Mouse (Mus musculus) MEL (cell line): ENCODE measurements at regions not wholly inside any gene's neighbourhood (a gene's known extent, or its start where the extent isn't known, plus 50 kb on each side); places are given as distances from the start of the nearest gene placed in this dataset.

Experiments
- DNase-seq: peaks from one replicate; pipeline ENCODE4 v3.0.0; 2011; ENCODE audit warnings: low read depth, low spot score
- H3K27ac ChIP-seq: 2 replicates; pipeline ENCODE4 v1.5.1; 2012; ENCODE audit warnings: low read depth, mild to moderate bottlenecking, control low read depth, low read length, moderate library complexity; ENCODE audit not compliant: control insufficient read depth
- H3K27me3 ChIP-seq, 2 experiments: fragments of 150-350 bp in 1 of 2; sonication (generic) in 1 of 2; 2 replicates each; pipeline ENCODE4 v1.6.1; 2012; ENCODE audit warnings: low read length in 2 of 2, mild to moderate bottlenecking in 2 of 2, improper control_type of control experiment in 1 of 2, moderate library complexity in 1 of 2; ENCODE audit not compliant: insufficient read depth in 2 of 2, control insufficient read depth in 1 of 2
- H3K36me3 ChIP-seq, 2 experiments: 2 replicates each; pipeline ENCODE4 v1.6.1; 2012 to 2014; ENCODE audit warnings: low read length in 2 of 2, improper control_type of control experiment in 1 of 2, inconsistent platforms in 1 of 2, mild to moderate bottlenecking in 1 of 2; ENCODE audit not compliant: insufficient read depth in 2 of 2, control insufficient read depth in 1 of 2
- H3K4me1 ChIP-seq, 2 experiments: fragments of 150-350 bp in 1 of 2; sonication (generic) in 1 of 2; 2 replicates each; pipeline ENCODE4 v1.6.1; 2012; ENCODE audit warnings: low read length in 2 of 2, improper control_type of control experiment in 1 of 2, mild to moderate bottlenecking in 1 of 2; ENCODE audit not compliant: insufficient read depth in 2 of 2, control insufficient read depth in 1 of 2
- H3K4me3 ChIP-seq, 2 experiments: fragments of 150-350 bp in 1 of 2; sonication (generic) in 1 of 2; 2 replicates each; pipeline ENCODE4 v1.5.1; 2012; ENCODE audit warnings: low read depth in 2 of 2, low read length in 2 of 2, mild to moderate bottlenecking in 2 of 2, moderate library complexity in 2 of 2, control low read depth in 1 of 2, improper control_type of control experiment in 1 of 2; ENCODE audit not compliant: control insufficient read depth in 1 of 2, insufficient read depth in 1 of 2
- H3K79me2 ChIP-seq: 2 replicates; pipeline ENCODE4 v1.6.1; 2012; ENCODE audit warnings: mild to moderate bottlenecking, low read length, moderate library complexity; ENCODE audit not compliant: control insufficient read depth, poor library complexity, insufficient read depth
- H3K9ac ChIP-seq: 2 replicates; pipeline ENCODE4 v1.6.1; 2012; ENCODE audit warnings: low read depth, mild to moderate bottlenecking, control low read depth, low read length, moderate library complexity; ENCODE audit not compliant: control insufficient read depth, poor library complexity, severe bottlenecking
- H3K9me3 ChIP-seq: fragments of 150-350 bp; sonication (generic); replicated peaks from 2 replicates; pipeline ENCODE4 v1.6.1; 2012; ENCODE audit warnings: mild to moderate bottlenecking, low read length, improper control_type of control experiment, moderate library complexity; ENCODE audit not compliant: insufficient read depth
- BHLHE40 ChIP-seq: IDR thresholded peaks from 2 replicates; pipeline ENCODE4 v1.6.1; 2012; ENCODE audit warnings: low read depth, mild to moderate bottlenecking, inconsistent platforms, low read length, improper control_type of control experiment, borderline replicate concordance
- CHD1 ChIP-seq: IDR thresholded peaks from 2 replicates; pipeline ENCODE4 v1.6.1; 2012; ENCODE audit warnings: low read depth, mild to moderate bottlenecking, inconsistent platforms, low read length, improper control_type of control experiment
- E2F4 ChIP-seq: IDR thresholded peaks from 2 replicates; pipeline ENCODE4 v1.6.1; 2011; ENCODE audit warnings: low read depth, low read length, improper control_type of control experiment, borderline replicate concordance
- ELF1 ChIP-seq: IDR thresholded peaks from 2 replicates; pipeline ENCODE4 v1.6.1; 2014; ENCODE audit warnings: low read depth, mild to moderate bottlenecking, inconsistent platforms, low read length, improper control_type of control experiment, moderate library complexity
- EP300 ChIP-seq, 2 experiments: IDR thresholded peaks; 2 replicates each; pipeline ENCODE4 v1.6.1; 2011; ENCODE audit warnings: improper control_type of control experiment in 2 of 2, low read length in 2 of 2, low read depth in 1 of 2, mild to moderate bottlenecking in 1 of 2
- GATA1 ChIP-seq: IDR thresholded peaks from 2 replicates; pipeline ENCODE4 v1.6.1; 2011; ENCODE audit warnings: low read depth, low read length, improper control_type of control experiment
- HCFC1 ChIP-seq: IDR thresholded peaks from 2 replicates; pipeline ENCODE4 v1.6.1; 2012; ENCODE audit warnings: low read depth, mild to moderate bottlenecking, inconsistent platforms, low read length, improper control_type of control experiment, moderate library complexity
- JUND ChIP-seq: IDR thresholded peaks from 2 replicates; pipeline ENCODE4 v1.6.1; 2011; ENCODE audit warnings: low read depth, mild to moderate bottlenecking, improper control_type of control experiment, low read length
- MAX ChIP-seq: IDR thresholded peaks from 2 replicates; pipeline ENCODE4 v1.6.1; 2011; ENCODE audit warnings: low read length, improper control_type of control experiment
- MYB ChIP-seq: IDR thresholded peaks from 2 replicates; pipeline ENCODE4 v1.6.1; 2011; ENCODE audit warnings: mild to moderate bottlenecking, low read depth, low read length, improper control_type of control experiment
- MYC ChIP-seq: IDR thresholded peaks from 2 replicates; pipeline ENCODE4 v1.6.1; 2011; ENCODE audit warnings: low read depth, mild to moderate bottlenecking, low read length, improper control_type of control experiment, moderate library complexity
- NELFE ChIP-seq: IDR thresholded peaks from 2 replicates; pipeline ENCODE4 v1.6.1; 2011; ENCODE audit warnings: low read depth, low read length, improper control_type of control experiment
- POLR2AphosphoS5 ChIP-seq: IDR thresholded peaks from 2 replicates; pipeline ENCODE4 v1.6.1; 2012; ENCODE audit warnings: low read depth, borderline replicate concordance, mild to moderate bottlenecking, inconsistent platforms, low read length, moderate library complexity, mixed read lengths
- RCOR1 ChIP-seq: IDR thresholded peaks from 2 replicates; pipeline ENCODE4 v1.6.1; 2012; ENCODE audit warnings: low read depth, mild to moderate bottlenecking, inconsistent platforms, low read length, improper control_type of control experiment
- SIN3A ChIP-seq: IDR thresholded peaks from 2 replicates; pipeline ENCODE4 v1.6.1; 2012; ENCODE audit warnings: low read length, improper control_type of control experiment, inconsistent platforms
- SMC3 ChIP-seq: IDR thresholded peaks from 2 replicates; pipeline ENCODE4 v1.6.1; 2011; ENCODE audit warnings: low read depth, low read length, improper control_type of control experiment
- TAL1 ChIP-seq: IDR thresholded peaks from 2 replicates; pipeline ENCODE4 v1.6.1; 2012; ENCODE audit warnings: mild to moderate bottlenecking, inconsistent platforms, low read length, moderate library complexity, mixed read lengths
- TCF12 ChIP-seq: IDR thresholded peaks from 2 replicates; pipeline ENCODE4 v1.6.1; 2014; ENCODE audit warnings: low read depth, mild to moderate bottlenecking, inconsistent platforms, low read length, improper control_type of control experiment, moderate library complexity
- ZC3H11A ChIP-seq: IDR thresholded peaks from 2 replicates; pipeline ENCODE4 v1.6.1; 2012; ENCODE audit warnings: low read depth, mild to moderate bottlenecking, inconsistent platforms, low read length, improper control_type of control experiment
- ZNF384 ChIP-seq: IDR thresholded peaks from 2 replicates; pipeline ENCODE4 v1.6.1; 2012; ENCODE audit warnings: low read depth, mild to moderate bottlenecking, inconsistent platforms, low read length, improper control_type of control experiment

- Histone ChIP-seq H3K27ac (no peak overlapping the region), H3K4me1 (no peaks in the 10 kb centered on the region), H3K9me3 (no peaks in the 10 kb centered on the region), H3K27me3 (no peaks in the 10 kb centered on the region), H3K79me2 (no peaks in the 10 kb centered on the region), H3K4me3 (no peak overlapping the region), H3K9ac (no peak overlapping the region), H3K36me3 (no peaks in the 10 kb centered on the region)
- TF ChIP-seq TAL1 (no peak), E2F4 (no peak), MAX (no peak), MYC (no peak), ZC3H11A (no peak), RCOR1 (no peak), ZNF384 (no peak), TCF12 (no peak), SMC3 (no peak)
- no peak for DNase-seq
These were observed 71.3 kb upstream of the A1bg start for GRCm38 (mm10) chr15:60993971-60994690.

GRCm38 (mm10) chr15:60993394-60993793 is 70.6 kb upstream of the A1bg start:
- Histone ChIP-seq H3K9me3 (no peaks in the 10 kb centered on the region), H3K27me3 (no peaks in the 10 kb centered on the region)
- TF ChIP-seq MYC, result no peak
- no peak for TF ChIP-seq RCOR1
- no peak for TF ChIP-seq GATA1
- TF ChIP-seq POLR2AphosphoS5, result no peak
- no peak for TF ChIP-seq HCFC1
- no peak for TF ChIP-seq MYB
- TF ChIP-seq ELF1, result no peak
- no peak for TF ChIP-seq TCF12
- no peak for TF ChIP-seq CHD1
- no peak for TF ChIP-seq JUND
- no peak for TF ChIP-seq EP300 (IDR thresholded peaks at IDR 0.05; ENCODE audit: low read depth in 1 of 2, low read length in 2 of 2)
- TF ChIP-seq BHLHE40, result no peak
- TF ChIP-seq TAL1, result no peak
- no peak for TF ChIP-seq SIN3A
- no peak for TF ChIP-seq SMC3
- no peak for TF ChIP-seq NELFE
- TF ChIP-seq, all 39 proteins: peak for 0
- no peaks in the 10 kb centered on the region for H3K4me1 ChIP-seq
- H3K36me3 ChIP-seq, result no peaks in the 10 kb centered on the region
- DNase-seq, result no peak
- H3K9ac ChIP-seq, result no peak overlapping the region
- no peaks in the 10 kb centered on the region for H3K79me2 ChIP-seq
- no peak overlapping the region for H3K27ac ChIP-seq
- no peak overlapping the region for H3K4me3 ChIP-seq
